Mouse (Mus musculus) E14TG2a.4 (cell line): ENCODE results near the gene Satb1.

Source experiments
- CTCF ChIP-seq: conservative IDR thresholded peaks from 2 replicates; pipeline ENCODE4 v1.5.1; 2014; ENCODE audit warnings: low read length
- NANOG ChIP-seq: IDR thresholded peaks from 2 replicates; pipeline ENCODE4 v1.6.1; 2014; ENCODE audit warnings: borderline replicate concordance, low read length, mixed read lengths

DNA sequence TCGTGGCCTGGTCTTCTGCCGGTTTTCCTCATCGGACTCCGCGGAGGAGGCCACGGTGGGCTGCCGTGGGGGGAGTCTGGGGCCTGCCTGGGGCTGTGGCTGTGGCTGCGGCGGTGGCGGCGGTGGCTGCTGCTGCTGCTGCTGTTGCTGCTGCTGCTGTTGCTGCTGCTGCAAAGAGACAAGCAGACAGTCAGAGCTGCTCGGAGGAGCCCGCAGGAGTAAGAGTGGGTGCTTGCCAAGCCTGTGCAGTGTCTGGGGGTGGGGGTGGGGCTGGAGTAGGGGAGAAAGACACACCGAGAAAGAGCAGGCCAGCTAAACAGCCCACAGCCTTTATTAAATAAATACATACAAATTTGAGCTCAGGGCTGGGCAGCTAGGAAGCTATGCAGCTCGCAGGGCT, 92.8 kb downstream of the Satb1 start:
- TF ChIP-seq CTCF (no peak), NANOG (no peak)
